Mouse (Mus musculus) gastrocnemius, adult 18-20 months (tissue): ENCODE results near the gene Sart3. TPM values are rescaled to one million over a fixed set of nuclear protein-coding genes. Genes with fewer than 3 reads are reported as not detected.
A peak's percentile ranks its signal among the peaks of the same experiment; 100 is the strongest.
"Not testable (repeated sequence)": the region's sequence is repeated elsewhere in the genome, so short reads cannot be mapped to it uniquely, and the experiment has no call there.

Experiments used
- DNase-seq: peaks from one replicate; pipeline ENCODE4 v3.0.0; 2021; ENCODE audit warnings: low spot score
- total RNA-seq, 2 experiments: library from RNA; stranded (reverse); gene quantifications; 2 replicates each; pipeline ENCODE4 v1.2.3; 2021

The Sart3 gene
- total RNA-seq, 2 experiments from 2014 or later, result 6.8 to 8.3 TPM

- no peak for DNase-seq
Observed at GRCm38 (mm10) chr5:113791197-113792095, 19.1 kb upstream of the Sart3 start.

- no peak for DNase-seq
Observed at GRCm38 (mm10) chr5:113790453-113791196, 18.3 kb upstream of the Sart3 start.

GRCm38 (mm10) chr5:113789075-113789788 lies 16.9 kb upstream of the Sart3 start:
- DNase-seq, result no peak

GRCm38 (mm10) chr5:113788645-113789044 lies 16.3 kb upstream of the Sart3 start:
- DNase-seq, result no peak

GRCm38 (mm10) chr5:113786985-113787384 lies 14.7 kb upstream of the Sart3 start:
- no peak for DNase-seq

- not testable (repeated sequence) for DNase-seq
Observed at GRCm38 (mm10) chr5:113784104-113784503, 11.8 kb upstream of the Sart3 start.

GRCm38 (mm10) chr5:113783581-113784001 lies 11.3 kb upstream of the Sart3 start:
- DNase-seq, result peak; percentile 32

GRCm38 (mm10) chr5:113782624-113783023 lies 10.3 kb upstream of the Sart3 start:
- DNase-seq, result no peak

GRCm38 (mm10) chr5:113781875-113782274 lies 9.6 kb upstream of the Sart3 start:
- no peak for DNase-seq

- DNase-seq, result no peak
Observed at GRCm38 (mm10) chr5:113781254-113781653, 8.9 kb upstream of the Sart3 start.

GRCm38 (mm10) chr5:113780763-113781162 lies 8.5 kb upstream of the Sart3 start:
- no peak for DNase-seq

GRCm38 (mm10) chr5:113780082-113780752 lies 7.9 kb upstream of the Sart3 start:
- DNase-seq, result no peak

- no peak for DNase-seq
Observed at GRCm38 (mm10) chr5:113779569-113779968, 7.3 kb upstream of the Sart3 start.

GRCm38 (mm10) chr5:113777728-113778127 lies 5.4 kb upstream of the Sart3 start:
- not testable (repeated sequence) for DNase-seq

GRCm38 (mm10) chr5:113776896-113777226 lies 4.6 kb upstream of the Sart3 start:
- DNase-seq, result no peak

GRCm38 (mm10) chr5:113776128-113776895 lies 4.0 kb upstream of the Sart3 start:
- no peak for DNase-seq

- no peak for DNase-seq
Observed at GRCm38 (mm10) chr5:113775585-113775984, 3.3 kb upstream of the Sart3 start.

GRCm38 (mm10) chr5:113773664-113774063 lies 1.4 kb upstream of the Sart3 start:
- peak; percentile 88 for DNase-seq

GRCm38 (mm10) chr5:113772905-113773519 lies 702 bp upstream of the Sart3 start:
- DNase-seq, result no peak
